Mouse (Mus musculus): ENCODE data around the gene Zg16.
"Not testable (repeated sequence)": the region's sequence is repeated elsewhere in the genome, so short reads cannot be mapped to it uniquely, and the experiment has no call there.

Gene Zg16

GRCm38 (mm10) chr7:127104560-127105332 is 17.6 kb upstream of the Zg16 start:
- DNase-seq (ENCODE audit: low spot score): peak; percentile 67

GRCm38 (mm10) chr7:127103960-127104359 is 16.8 kb upstream of the Zg16 start:
- DNase-seq (ENCODE audit: low spot score): no peak

DNA sequence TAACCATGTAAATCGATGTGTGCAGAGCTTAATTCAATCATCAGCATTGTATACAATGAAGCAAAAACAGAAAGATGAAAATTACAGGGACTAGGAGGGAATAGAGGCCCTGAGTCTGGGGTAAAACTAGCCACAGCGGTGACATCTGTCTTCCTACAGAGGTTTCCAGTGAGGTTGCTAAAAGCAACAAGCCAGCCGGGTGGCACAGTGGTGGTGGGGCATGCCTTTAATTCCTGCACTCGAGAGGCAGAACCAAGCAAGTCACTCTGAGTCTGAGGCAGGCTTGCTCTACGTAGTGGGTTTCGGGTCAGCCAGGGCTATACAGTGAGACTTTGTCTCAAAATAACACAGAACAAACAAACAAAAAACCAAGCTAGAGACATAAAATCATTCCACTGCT is 15.0 kb upstream of the Zg16 start:
- DNase-seq (ENCODE audit: low spot score): no peak

DNA sequence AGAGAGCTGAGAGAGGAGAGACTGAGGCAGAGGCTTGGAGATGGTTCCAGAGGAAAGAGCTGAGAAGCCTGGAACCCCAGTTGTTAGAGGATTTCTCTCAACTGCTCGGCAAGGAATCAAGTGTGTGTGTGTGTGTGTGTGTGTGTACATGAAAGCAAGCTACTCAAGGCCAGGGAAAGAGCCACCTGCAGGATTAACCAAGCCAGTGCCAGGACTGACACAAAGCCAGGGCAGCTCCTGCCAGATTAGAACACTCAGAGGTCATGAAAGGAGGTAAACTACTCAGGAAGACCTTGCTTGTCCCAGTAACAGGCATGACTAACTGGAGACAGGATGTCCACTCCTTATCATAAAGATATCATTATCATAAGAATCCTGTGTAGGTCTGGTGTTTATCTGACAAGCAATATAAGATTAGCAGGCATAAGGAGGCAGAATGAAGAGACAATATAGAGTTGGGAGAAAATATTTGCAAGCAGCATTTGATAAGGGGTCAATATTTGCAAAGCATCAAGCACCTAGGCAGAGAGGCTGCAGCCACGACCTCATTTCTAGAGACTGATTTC is 14.4 kb upstream of the Zg16 start:
- DNase-seq (ENCODE audit: low spot score): no peak

DNA sequence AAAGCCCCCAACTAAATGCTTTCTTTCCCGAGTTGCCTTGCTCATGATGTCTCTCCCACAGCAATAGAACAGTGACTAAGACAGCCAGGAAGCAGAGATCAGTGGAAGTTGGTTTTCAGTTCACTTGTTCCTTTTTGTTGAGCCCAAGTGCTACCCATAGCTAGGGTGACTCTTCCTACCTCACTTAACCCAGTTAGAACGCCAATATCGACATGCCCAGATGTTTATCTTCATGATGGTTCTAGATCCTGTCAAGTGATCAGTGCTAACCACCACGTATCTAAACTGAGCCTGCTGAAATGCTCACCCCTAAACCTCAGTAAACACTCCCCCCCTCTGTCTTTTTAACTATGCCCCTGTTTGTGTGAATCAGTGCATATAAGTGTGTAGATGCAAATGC is 12.4 kb upstream of the Zg16 start:
- no peak for DNase-seq (ENCODE audit: low spot score)

DNA sequence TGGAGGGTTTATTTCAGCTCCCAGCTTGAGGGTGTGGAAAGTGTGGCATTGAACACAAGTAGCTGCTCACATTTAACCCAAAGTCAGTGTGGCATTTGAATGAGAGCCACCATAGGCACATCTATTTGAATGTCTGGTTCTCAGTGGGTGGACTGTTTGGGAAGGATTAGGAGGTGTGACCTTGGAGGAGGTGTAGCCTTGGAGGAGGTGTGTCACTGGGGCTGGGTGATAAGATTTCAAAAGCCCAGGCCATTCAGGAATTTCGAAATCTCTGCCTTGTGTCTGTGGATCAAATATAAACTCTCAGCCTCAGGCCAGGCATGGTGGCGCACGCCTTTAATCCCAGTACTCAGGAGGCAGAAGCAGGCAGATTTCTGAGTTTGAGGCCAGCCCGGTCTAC is 11.8 kb upstream of the Zg16 start:
- no peak for DNase-seq (ENCODE audit: low spot score)

DNA sequence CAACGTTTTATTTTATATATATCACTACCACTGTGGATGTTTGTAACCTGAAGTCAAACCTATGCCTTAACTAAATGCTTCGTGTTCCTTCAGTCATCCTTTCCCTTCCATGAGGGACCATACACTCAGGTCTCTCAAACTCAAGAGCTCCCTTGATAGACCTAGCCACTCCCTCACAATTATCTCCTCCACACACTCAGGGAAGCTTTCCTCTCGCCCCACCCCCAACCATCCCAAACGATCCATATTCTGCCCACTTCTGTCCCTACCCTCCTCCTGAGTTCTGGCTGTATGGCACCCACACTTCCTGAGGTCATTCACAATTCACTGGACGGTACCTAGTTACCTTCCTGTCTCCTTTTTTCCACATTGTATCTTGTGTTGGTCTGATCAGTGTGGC is 11.4 kb upstream of the Zg16 start:
- no peak for DNase-seq (ENCODE audit: low spot score)

GRCm38 (mm10) chr7:127096456-127096855 is 9.3 kb upstream of the Zg16 start:
- no peak for DNase-seq (ENCODE audit: low spot score)

- no peak for DNase-seq (ENCODE audit: low spot score)
Measured at GRCm38 (mm10) chr7:127093914-127094313, 6.8 kb upstream of the Zg16 start.

DNA sequence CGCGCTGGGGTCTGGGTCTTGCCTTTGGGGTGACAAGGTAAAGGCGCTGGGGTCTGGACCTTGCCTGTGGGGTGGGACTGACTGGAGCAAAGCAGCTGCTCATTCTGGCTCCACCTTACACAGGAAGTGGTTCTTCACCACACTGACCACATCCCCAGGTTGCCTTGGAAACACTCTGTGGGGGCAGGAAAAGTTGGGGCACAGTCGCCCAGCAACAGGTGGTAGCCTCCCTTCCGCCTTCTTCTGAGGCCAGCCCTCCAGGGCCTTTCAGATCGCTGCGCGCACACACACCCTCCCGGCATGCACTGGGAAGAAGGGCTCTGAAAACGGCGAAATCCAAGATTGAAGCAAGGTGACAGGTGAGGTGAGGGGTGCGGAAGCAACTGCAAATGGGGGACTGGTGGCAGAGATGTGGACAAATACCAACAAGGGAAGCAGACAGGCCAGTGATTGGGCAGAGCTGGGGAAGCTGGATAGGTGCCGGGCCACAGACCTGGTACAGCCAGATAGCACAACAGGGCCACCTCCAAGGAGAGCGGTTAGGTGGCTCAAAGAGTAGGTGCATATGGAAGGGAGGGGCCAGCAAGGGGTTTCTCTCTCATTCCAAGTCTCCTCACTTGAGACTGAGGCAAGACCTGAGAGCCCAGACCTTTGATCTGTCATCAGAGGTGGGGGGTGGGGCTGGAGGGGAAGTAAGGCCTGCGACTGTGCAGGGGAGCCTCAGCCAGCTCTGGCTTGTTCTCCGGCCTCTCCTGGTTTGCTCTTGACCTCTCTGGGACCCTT is 4.2 kb upstream of the Zg16 start, which contains the start of gene AI467606:
Gene AI467606 (plus strand): TSS at position 246 of the 783 bp plus-strand sequence.
- peak; percentile 78 for DNase-seq (ENCODE audit: low spot score)

GRCm38 (mm10) chr7:127090154-127091113 is 3.3 kb upstream of the Zg16 start:
- DNase-seq (ENCODE audit: low spot score): no peak

- peak; percentile 52 for DNase-seq (ENCODE audit: low spot score)
Measured at GRCm38 (mm10) chr7:127088901-127089845, 2.0 kb upstream of the Zg16 start.

DNA sequence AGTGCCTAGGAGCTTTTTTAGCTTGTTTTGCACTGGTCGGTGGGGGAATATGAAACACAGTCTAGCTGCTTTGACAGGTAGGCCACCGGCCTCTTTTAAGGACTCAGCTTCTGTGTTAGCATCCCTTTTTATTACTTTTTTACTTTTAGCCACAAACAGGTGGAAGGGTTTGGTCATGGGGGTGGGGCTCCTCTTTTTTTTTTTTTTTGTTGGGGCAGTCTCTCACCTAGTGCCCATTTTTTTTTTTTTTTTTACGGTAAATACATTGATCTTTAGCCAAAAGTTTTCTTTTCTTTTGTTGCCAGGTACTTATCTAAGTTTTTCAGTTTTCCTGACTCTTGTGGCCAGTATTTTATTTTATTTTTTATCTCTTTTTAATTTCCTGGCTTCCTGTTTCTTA is 955 bp upstream of the Zg16 start:
- no peak for DNase-seq (ENCODE audit: low spot score)

DNA sequence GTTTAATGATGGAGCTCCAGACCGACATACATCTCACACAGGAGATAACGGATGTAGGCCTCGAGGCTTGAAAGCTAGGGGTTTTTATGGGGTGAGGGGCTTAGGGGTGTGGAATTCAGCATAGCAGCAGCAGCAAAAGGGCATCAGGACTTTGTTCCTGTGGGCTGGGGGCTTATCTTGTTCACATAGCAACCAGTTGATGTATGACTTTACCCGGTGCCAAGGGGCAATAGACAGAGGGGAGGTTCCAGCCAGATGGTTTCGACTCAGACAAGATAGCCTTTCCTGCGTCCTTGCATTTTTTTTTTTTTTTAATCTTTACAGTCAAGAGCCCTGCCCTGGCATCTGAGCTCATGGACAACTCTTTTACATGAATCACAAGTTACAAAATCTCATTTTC is 1.4 kb downstream of the Zg16 start:
- DNase-seq (ENCODE audit: low spot score): not testable (repeated sequence)

GRCm38 (mm10) chr7:127084794-127085193 is 2.3 kb downstream of the Zg16 start:
- no peak for DNase-seq (ENCODE audit: low spot score)

DNA sequence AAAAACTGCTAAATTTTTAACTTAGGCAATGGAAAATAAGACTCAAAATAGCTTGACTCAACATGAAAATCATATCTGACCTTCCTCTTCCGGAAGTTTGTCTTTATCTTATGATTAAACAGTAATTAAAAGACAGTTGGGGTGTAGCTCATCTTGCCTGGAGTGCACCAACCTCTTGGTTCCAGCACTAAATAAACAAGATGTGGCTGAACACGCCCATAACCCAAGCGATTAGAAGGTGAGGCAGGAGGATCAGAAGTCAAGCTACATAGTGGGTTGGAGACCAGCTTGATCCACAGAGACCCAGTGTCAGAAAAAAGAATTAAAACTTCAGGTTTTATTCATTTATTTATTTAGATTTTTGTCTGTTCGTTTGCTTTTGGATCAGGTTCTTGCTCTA is 3.4 kb downstream of the Zg16 start:
- no peak for DNase-seq (ENCODE audit: low spot score)

DNA sequence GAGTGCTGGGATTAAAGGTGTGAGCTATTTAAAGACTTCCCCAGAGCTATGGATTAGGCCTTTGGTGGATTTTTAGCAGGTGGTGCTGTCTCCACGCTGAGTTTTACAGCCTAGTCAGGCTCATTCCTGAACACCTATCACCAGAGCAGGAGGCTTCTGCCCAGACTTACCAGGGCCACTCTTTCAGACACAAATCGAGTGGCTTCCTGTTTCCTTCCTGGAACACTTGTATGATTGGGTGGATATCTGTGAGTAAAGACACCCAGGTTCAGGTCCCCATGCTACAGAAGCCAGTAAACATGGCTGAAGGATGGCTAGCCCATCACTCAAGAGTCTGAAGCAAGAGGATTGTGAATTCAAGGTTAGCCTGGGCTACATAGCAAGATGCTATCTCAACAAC is 4.1 kb downstream of the Zg16 start:
- no peak for DNase-seq (ENCODE audit: low spot score)

DNA sequence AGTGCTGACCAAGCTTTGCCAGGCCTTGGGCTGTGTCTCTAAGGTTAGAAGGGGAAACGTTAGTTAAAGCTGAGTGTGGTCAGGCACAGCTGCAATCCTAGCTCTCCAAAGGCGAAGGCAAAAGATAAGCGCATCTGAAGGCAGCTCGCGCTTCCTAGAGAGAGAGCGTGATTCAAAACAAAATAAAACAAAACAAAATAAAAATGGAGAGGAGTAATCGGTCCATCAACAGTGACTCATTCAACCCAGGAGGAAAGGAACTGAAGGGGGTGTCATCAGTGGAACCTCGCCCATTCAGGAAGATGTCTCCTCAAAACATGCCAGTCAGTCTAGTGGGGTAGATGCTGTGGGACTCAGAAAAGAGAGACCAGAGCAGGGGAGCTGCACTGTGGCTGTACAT is 4.9 kb downstream of the Zg16 start:
- DNase-seq (ENCODE audit: low spot score): no peak

DNA sequence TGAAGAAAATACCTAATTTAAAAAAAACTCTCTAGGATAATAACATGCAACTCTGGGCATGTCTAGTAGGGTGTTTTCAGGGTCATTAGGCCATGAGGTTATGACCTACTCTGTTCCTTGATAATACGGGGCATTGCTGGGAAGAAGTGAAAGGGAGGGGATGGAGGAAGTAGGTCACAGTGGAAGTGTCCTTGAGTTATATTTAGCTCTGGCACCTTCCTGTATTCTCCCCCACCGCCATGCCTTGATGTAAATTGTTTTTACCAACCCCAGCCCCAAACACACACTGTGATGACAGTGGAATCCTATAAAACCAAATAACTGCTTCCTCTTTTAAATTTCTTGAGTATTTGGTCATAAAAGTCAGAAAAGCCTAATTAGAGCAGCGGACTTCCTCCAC is 7.1 kb downstream of the Zg16 start:
- no peak for DNase-seq (ENCODE audit: low spot score)

DNA sequence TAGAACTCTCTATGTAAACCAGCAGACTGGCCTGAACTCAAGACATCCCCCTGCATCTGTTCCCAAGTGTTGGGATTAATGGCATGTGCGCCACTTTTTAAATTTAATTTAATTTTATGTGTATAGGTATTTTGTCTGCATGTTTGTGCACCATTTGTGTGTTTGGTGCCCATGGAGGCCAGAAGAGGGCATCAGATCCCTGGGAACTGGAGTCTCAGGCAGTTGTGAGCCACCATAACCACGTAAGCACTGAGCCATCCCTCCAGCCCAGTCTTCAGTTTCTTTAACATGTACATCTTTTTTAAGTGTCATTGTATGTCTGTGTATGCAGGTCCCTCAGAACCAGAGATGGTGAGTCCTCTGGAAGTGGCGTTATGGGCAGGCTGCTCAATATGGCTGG is 9.4 kb downstream of the Zg16 start:
- DNase-seq (ENCODE audit: low spot score): peak; percentile 18

- DNase-seq (ENCODE audit: low spot score): no peak
Measured at GRCm38 (mm10) chr7:127076188-127076587, 10.9 kb downstream of the Zg16 start.
